Mouse (Mus musculus) CD4-positive, CD25-positive, alpha-beta regulatory T cell, adult 4 months (primary cell): ENCODE measurements around the gene Elobl. TPM values are rescaled to one million over a fixed set of nuclear protein-coding genes. Genes with fewer than 3 reads are reported as not detected.
A peak's percentile ranks its signal among the peaks of the same experiment; 100 is the strongest.

Experiments
- ATAC-seq: one replicate; pipeline ENCODE4 v1.8.0; 2017
- polyA plus RNA-seq, 2 experiments: library from polyadenylated mRNA; unstranded; fragments of 100-300 nt; shearing (Covaris generic); gene quantifications; one replicate each; pipeline ENCODE4 v1.2.1; 2017

Gene Elobl
- polyA plus RNA-seq, 2 experiments from 2014 or later, result not detected

GRCm38 (mm10) chr11:88986616-88987015 is 19.9 kb upstream of the Elobl start:
- ATAC-seq, result no peak

- no peak for ATAC-seq
Observed at GRCm38 (mm10) chr11:88981337-88981736, 14.6 kb upstream of the Elobl start.

GRCm38 (mm10) chr11:88977188-88977587 is 10.5 kb upstream of the Elobl start:
- no peak for ATAC-seq

- no peak for ATAC-seq
Observed at GRCm38 (mm10) chr11:88976320-88976719, 9.6 kb upstream of the Elobl start.

- peak; percentile 95 for ATAC-seq
Observed at GRCm38 (mm10) chr11:88973776-88974701, 7.3 kb upstream of the Elobl start.

- ATAC-seq, result no peak
Observed at GRCm38 (mm10) chr11:88970202-88970732, 3.5 kb upstream of the Elobl start, which contains the start of gene Coil. Gene Coil, plus strand, starts transcription at chr11:88970252.

GRCm38 (mm10) chr11:88958851-88959250 is 7.9 kb downstream of the Elobl start:
- no peak for ATAC-seq

GRCm38 (mm10) chr11:88955217-88955969 is 11.3 kb downstream of the Elobl start, which contains the start of gene Scpep1:
Gene Scpep1, minus strand, starts transcription at chr11:88955465.
- peak; percentile 100 for ATAC-seq

- peak; percentile 44 for ATAC-seq
Observed at GRCm38 (mm10) chr11:88954803-88955202, 11.9 kb downstream of the Elobl start.

GRCm38 (mm10) chr11:88953582-88953981 is 13.1 kb downstream of the Elobl start:
- ATAC-seq, result no peak

GRCm38 (mm10) chr11:88952117-88952516 is 14.6 kb downstream of the Elobl start:
- ATAC-seq, result no peak

GRCm38 (mm10) chr11:88951576-88951975 is 15.2 kb downstream of the Elobl start:
- no peak for ATAC-seq

GRCm38 (mm10) chr11:88950640-88951250 is 16.0 kb downstream of the Elobl start:
- ATAC-seq, result no peak

GRCm38 (mm10) chr11:88949802-88950639 is 16.7 kb downstream of the Elobl start:
- no peak for ATAC-seq

- ATAC-seq, result no peak
Observed at GRCm38 (mm10) chr11:88948896-88949295, 17.8 kb downstream of the Elobl start.

GRCm38 (mm10) chr11:88945971-88946585 is 20.7 kb downstream of the Elobl start:
- no peak for ATAC-seq

- ATAC-seq, result no peak
Observed at GRCm38 (mm10) chr11:88941489-88941888, 25.2 kb downstream of the Elobl start.

GRCm38 (mm10) chr11:88939634-88940033 is 27.1 kb downstream of the Elobl start:
- no peak for ATAC-seq

GRCm38 (mm10) chr11:88938770-88939169 is 28.0 kb downstream of the Elobl start:
- ATAC-seq, result no peak

GRCm38 (mm10) chr11:88937886-88938285 is 28.8 kb downstream of the Elobl start:
- no peak for ATAC-seq
